In the genomic region with DNA sequence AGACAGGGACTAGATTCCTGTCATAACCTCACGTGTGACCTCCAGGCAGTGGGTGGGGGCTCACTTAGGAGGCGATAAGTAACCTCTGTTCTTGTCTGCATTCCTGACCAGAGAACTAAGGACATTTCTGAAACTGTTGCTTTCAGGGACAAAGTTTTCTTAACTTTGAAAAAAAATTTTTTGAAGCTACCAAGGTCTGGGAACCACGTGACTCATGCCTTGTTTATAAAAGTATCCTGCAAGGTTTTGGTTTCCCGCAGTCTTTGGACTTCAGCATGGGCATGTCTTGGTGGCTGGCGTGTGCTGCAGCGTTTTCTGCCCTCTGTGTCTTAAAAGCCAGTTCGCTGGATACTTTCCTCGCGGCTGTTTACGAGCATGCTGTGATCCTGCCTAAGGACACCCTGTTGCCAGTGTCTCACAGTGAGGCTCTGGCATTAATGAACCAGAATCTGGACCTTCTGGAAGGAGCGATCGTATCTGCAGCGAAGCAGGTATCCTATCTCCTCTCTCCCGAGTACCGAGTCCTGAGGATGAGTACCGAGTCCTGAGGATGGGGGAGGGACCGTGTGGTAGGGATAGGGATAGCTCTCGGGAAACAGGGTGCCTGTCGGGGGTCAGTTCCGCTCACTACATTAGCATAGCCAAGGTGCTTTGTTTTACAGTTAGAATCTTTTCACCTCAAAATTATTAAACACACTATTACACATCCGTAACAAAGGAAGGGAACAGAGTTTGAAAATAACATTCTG, we compare ENCODE assay signal across 8 mouse cellular contexts. TPM values are rescaled to one million over a fixed set of nuclear protein-coding genes. Genes with fewer than 3 reads are reported as not detected.
A peak's percentile ranks its signal among the peaks of the same experiment; 100 is the strongest.
DNase-seq lines count a peak whose midpoint lies in the region; ATAC-seq and TF ChIP-seq lines count a peak whose summit lies in the region.

Vnn1 (plus strand) TSS at position 88 of the 749 bp plus-strand sequence.

- DNase-seq in adrenal gland, adult 8-10 months, result peak; percentile 20
- no peak for DNase-seq in forebrain, postnatal 0 days
- peak; percentile 14 to 44 for DNase-seq in kidney, postnatal 4 days
- DNase-seq in midbrain, postnatal 0 days (ENCODE audit: low spot score), result no peak
- no peak for DNase-seq in gastrocnemius, postnatal 25 days

- H3K4me2 ChIP-seq in forebrain, postnatal 0 days (ENCODE audit: low read depth), result peak within 1 kb of the TSS; percentile 37
- H3K4me2 ChIP-seq in midbrain, postnatal 0 days (ENCODE audit: low read depth, low read length, poor library complexity, severe bottlenecking), result peak within 1 kb of the TSS; percentile 34

- no peaks in the 10 kb centered on the region for H3K27me3 ChIP-seq in ES-Bruce4 (ENCODE audit: control insufficient read depth, insufficient read depth, low read length, poor library complexity, severe bottlenecking)
- H3K27me3 ChIP-seq in forebrain, postnatal 0 days (ENCODE audit: insufficient read depth, low read length), result no peaks in the 10 kb centered on the region
- H3K27me3 ChIP-seq in midbrain, postnatal 0 days (ENCODE audit: insufficient read depth, low read length), result no peaks in the 10 kb centered on the region

- no peak for TF ChIP-seq CTCF in ES-Bruce4 (IDR thresholded peaks at IDR 0.05; ENCODE audit: low read depth, low read length)
- TF ChIP-seq CTCF in forebrain, postnatal 0 days (IDR thresholded peaks at IDR 0.05; ENCODE audit: low read depth), result no peak
- TF ChIP-seq CTCF in midbrain, postnatal 0 days (IDR thresholded peaks at IDR 0.05), result no peak

- H3K36me3 ChIP-seq in ES-Bruce4 (ENCODE audit: control insufficient read depth, insufficient read depth, low read length, poor library complexity, severe bottlenecking), result no peaks in the 10 kb centered on the region
- no peaks in the 10 kb centered on the region for H3K36me3 ChIP-seq in forebrain, postnatal 0 days (ENCODE audit: insufficient read depth)
- no peaks in the 10 kb centered on the region for H3K36me3 ChIP-seq in midbrain, postnatal 0 days (ENCODE audit: insufficient read depth, low read length)

- TF ChIP-seq EP300 in ES-Bruce4 (IDR thresholded peaks at IDR 0.05; ENCODE audit: insufficient read depth, low read depth, low read length), result no peak

- H3K9me3 ChIP-seq in ES-Bruce4 (replicated peaks; ENCODE audit: control insufficient read depth, insufficient read depth, low read length, poor library complexity, severe bottlenecking), result no peaks in the 10 kb centered on the region
- H3K9me3 ChIP-seq in forebrain, postnatal 0 days (ENCODE audit: low read length), result no peaks in the 10 kb centered on the region
- no peaks in the 10 kb centered on the region for H3K9me3 ChIP-seq in midbrain, postnatal 0 days (ENCODE audit: low read length)

- no peak within 1 kb of the TSS for H3K9ac ChIP-seq in ES-Bruce4 (ENCODE audit: low read depth, poor library complexity, severe bottlenecking)
- no peak within 1 kb of the TSS for H3K9ac ChIP-seq in forebrain, postnatal 0 days
- H3K9ac ChIP-seq in midbrain, postnatal 0 days (replicated peaks; ENCODE audit: low read length, poor library complexity, severe bottlenecking), result no peak within 1 kb of the TSS

- no peak for TF ChIP-seq POLR2A in ES-Bruce4 (IDR thresholded peaks at IDR 0.05; ENCODE audit: insufficient read depth, low read length)

- no peak within 1 kb of the TSS for H3K4me3 ChIP-seq in ES-Bruce4 (ENCODE audit: low read depth, low read length)
- H3K4me3 ChIP-seq in forebrain, postnatal 0 days (ENCODE audit: low read depth, low read length), result no peak within 1 kb of the TSS
- peak within 1 kb of the TSS; percentile 5 for H3K4me3 ChIP-seq in midbrain, postnatal 0 days (ENCODE audit: low read depth, low read length)

- H3K27ac ChIP-seq in ES-Bruce4 (ENCODE audit: insufficient read depth, low read length), result no peak within 1 kb of the TSS
- H3K27ac ChIP-seq in forebrain, postnatal 0 days (ENCODE audit: low read depth, low read length), result no peak within 1 kb of the TSS
- H3K27ac ChIP-seq in midbrain, postnatal 0 days (ENCODE audit: low read depth, low read length), result no peak within 1 kb of the TSS

- 42% methylated on average over 21 of the region's 21 CpGs for WGBS in forebrain, postnatal 0 days
- WGBS in midbrain, postnatal 0 days, result 39% methylated on average over 21 of the region's 21 CpGs

- ATAC-seq in forebrain, postnatal 0 days, result no peak
- ATAC-seq in midbrain, postnatal 0 days (ENCODE audit: low FRiP score), result no peak
- ATAC-seq in activated CD4-positive, CD25-positive, alpha-beta regulatory T cell, adult 4 months, result no peak
- no peak for ATAC-seq in cerebellum, adult (ENCODE audit: insufficient number of reproducible peaks, low FRiP score, low TSS enrichment)

- H3K4me1 ChIP-seq in ES-Bruce4 (ENCODE audit: control insufficient read depth, insufficient read depth, low read length), result no peaks in the 10 kb centered on the region
- H3K4me1 ChIP-seq in forebrain, postnatal 0 days (ENCODE audit: insufficient read depth), result no peaks in the 10 kb centered on the region
- H3K4me1 ChIP-seq in midbrain, postnatal 0 days (ENCODE audit: insufficient read depth, low read length), result no peaks in the 10 kb centered on the region

RNA-seq across cellular contexts. Expression of gene Vnn1, which starts in this region (rescaled TPM):
- polyA plus RNA-seq in ES-Bruce4 (2011; ENCODE audit: insufficient read depth, insufficient read length, low read depth, missing spikeins), result 13.0 and 13.5 TPM in 2 replicates
- 10 to 100 TPM; 29.6 to 37.3 (median 32.2) TPM for total RNA-seq in adrenal gland, adult 8-10 months (2022)
- total RNA-seq in forebrain, postnatal 0 days (2014; rRNA removed), result 0.38 and 0.43 TPM in 2 replicates
- 0.92 and 0.98 TPM in 2 replicates for polyA plus RNA-seq in forebrain, postnatal 0 days (2015; fragmentation: Nextera tagmentation; extraction: Ambion mirVana)
- total RNA-seq in midbrain, postnatal 0 days (2014; rRNA removed), result 0.28 TPM in 1 of 2 replicates, not detected in the other
- 0.67 and 0.83 TPM in 2 replicates for polyA plus RNA-seq in midbrain, postnatal 0 days (2015; fragmentation: Nextera tagmentation; extraction: Ambion mirVana)
- polyA plus RNA-seq in activated CD4-positive, CD25-positive, alpha-beta regulatory T cell, adult 4 months (2017; shearing (Covaris generic)), result not detected
- under 1 TPM in 1 of 2 experiments, not detected in 1; 0.78 TPM for total RNA-seq in gastrocnemius, postnatal 25 days (2021)

Comparison
In these comparisons a context has a peak if more than half of its experiments do, and no peak if none do; other contexts are left out.
1. RNA of gene Vnn1 (total RNA-seq): 29.6 to 37.3 TPM in adrenal gland, adult 8-10 months; 0.78 TPM in gastrocnemius, postnatal 25 days, 0.38 to 0.43 TPM in forebrain, postnatal 0 days and 0.28 TPM in midbrain, postnatal 0 days; every median in the first group is over 10 times any median in the second.
2. DNase-seq: peak in adrenal gland, adult 8-10 months (single experiment) and kidney, postnatal 4 days (2 of 2); none in forebrain, postnatal 0 days (single experiment), midbrain, postnatal 0 days (single experiment) and gastrocnemius, postnatal 25 days (single experiment).